In the genomic region with DNA sequence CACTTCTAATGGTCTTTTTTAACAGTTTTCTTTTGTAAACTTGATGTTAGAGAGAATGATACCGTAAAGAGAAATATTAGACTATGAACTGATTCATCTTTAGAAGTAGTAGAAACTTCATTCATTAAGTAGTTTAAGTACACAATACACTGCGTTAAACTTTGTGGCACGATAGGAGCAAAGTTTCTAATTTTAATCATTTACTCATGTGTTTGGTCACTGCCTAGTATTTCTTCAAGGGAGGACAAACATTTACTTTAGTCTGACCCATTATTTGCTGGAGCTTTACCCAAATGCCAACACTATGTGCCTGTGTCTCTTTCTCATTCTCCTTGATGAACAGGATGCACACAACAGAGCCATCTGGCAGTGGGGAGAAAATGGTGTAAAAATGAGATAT, we compare ENCODE assay signal across 27 mouse cellular contexts.
"Had no signal": no experiment of that assay in that cellular context is flagged by ENCODE, and none has a peak within 500 bp of the region (broad histone marks: within the 10 kb centered on the region; RNA-seq: fewer than 3 reads in every experiment).

No protein-coding gene starts in this region.

- DNase-seq: cerebellum, adult 18-20 months; cerebellum, adult 2 months; cerebellum, adult 8-10 months; cerebellum, adult 9-10 months; cerebellum, adult 9-11 months; cerebellum, postnatal 10 days; cerebellum, postnatal 14 days; cerebellum, postnatal 25 days; cerebellum, postnatal 36 days; forebrain, postnatal 0 days; gastrocnemius, adult 2 months; gastrocnemius, postnatal 10 days; gastrocnemius, postnatal 14 days; gastrocnemius, postnatal 25 days; gastrocnemius, postnatal 36 days; heart, adult 11 months had no signal

- H3K4me1 ChIP-seq: embryonic facial prominence, embryonic 10.5 days; embryonic facial prominence, embryonic 12.5 days; embryonic facial prominence, embryonic 13.5 days; embryonic facial prominence, embryonic 15.5 days; forebrain, embryonic 10.5 days; forebrain, embryonic 12.5 days; forebrain, embryonic 13.5 days; forebrain, embryonic 15.5 days had no signal

- H3K36me3 ChIP-seq: embryonic facial prominence, embryonic 10.5 days; embryonic facial prominence, embryonic 12.5 days; embryonic facial prominence, embryonic 13.5 days; embryonic facial prominence, embryonic 15.5 days; forebrain, embryonic 10.5 days; forebrain, embryonic 12.5 days; forebrain, embryonic 15.5 days had no signal

- H3K9ac ChIP-seq: embryonic facial prominence, embryonic 12.5 days; embryonic facial prominence, embryonic 13.5 days; embryonic facial prominence, embryonic 15.5 days; forebrain, embryonic 12.5 days; forebrain, embryonic 13.5 days; forebrain, embryonic 15.5 days; forebrain, postnatal 0 days had no signal

- H3K4me3 ChIP-seq: embryonic facial prominence, embryonic 10.5 days; embryonic facial prominence, embryonic 12.5 days; embryonic facial prominence, embryonic 13.5 days; embryonic facial prominence, embryonic 15.5 days; erythroblast, embryonic 14.5 days; forebrain, embryonic 10.5 days; forebrain, embryonic 12.5 days; forebrain, embryonic 13.5 days; forebrain, embryonic 15.5 days; gastrocnemius, adult 2 months had no signal

- H3K27me3 ChIP-seq: embryonic facial prominence, embryonic 12.5 days; embryonic facial prominence, embryonic 13.5 days; embryonic facial prominence, embryonic 15.5 days; forebrain, embryonic 12.5 days; forebrain, embryonic 13.5 days; forebrain, embryonic 15.5 days had no signal

- H3K4me2 ChIP-seq: embryonic facial prominence, embryonic 12.5 days; embryonic facial prominence, embryonic 13.5 days; embryonic facial prominence, embryonic 15.5 days; forebrain, embryonic 12.5 days; forebrain, embryonic 13.5 days; forebrain, embryonic 15.5 days had no signal

- H3K27ac ChIP-seq: embryonic facial prominence, embryonic 10.5 days; embryonic facial prominence, embryonic 12.5 days; embryonic facial prominence, embryonic 13.5 days; embryonic facial prominence, embryonic 15.5 days; forebrain, embryonic 10.5 days; forebrain, embryonic 12.5 days; forebrain, embryonic 13.5 days; forebrain, embryonic 15.5 days; gastrocnemius, adult 2 months had no signal

- H3K9me3 ChIP-seq: embryonic facial prominence, embryonic 10.5 days; embryonic facial prominence, embryonic 12.5 days; embryonic facial prominence, embryonic 13.5 days; embryonic facial prominence, embryonic 15.5 days; forebrain, embryonic 10.5 days; forebrain, embryonic 12.5 days; forebrain, embryonic 13.5 days; forebrain, embryonic 15.5 days had no signal

- ATAC-seq: forebrain, embryonic 13.5 days; forebrain, embryonic 14.5 days; forebrain, embryonic 15.5 days; forebrain, embryonic 16.5 days; forebrain, postnatal 0 days had no signal
